In genomic region chr11:103780152-103780551, GRCm38 (mm10) we compare ENCODE assay signal across 26 mouse cellular contexts. TPM values are rescaled to one million over a fixed set of nuclear protein-coding genes. Genes with fewer than 3 reads are reported as not detected.
DNase-seq lines count a peak whose midpoint lies in the region; ATAC-seq lines count a peak whose summit lies in the region.
"Had no signal": no experiment of that assay in that cellular context is flagged by ENCODE, and none has a peak within 500 bp of the region (broad histone marks: within the 10 kb centered on the region; RNA-seq: fewer than 3 reads in every experiment).

No protein-coding gene starts in this region.

- no peak for DNase-seq in kidney, adult 18-20 months
- peak; percentile 15 for DNase-seq in urinary bladder, postnatal 14 days (ENCODE audit: low spot score)
- no peak for DNase-seq in urinary bladder, postnatal 10 days (ENCODE audit: low spot score)
- DNase-seq in adrenal gland, postnatal 25 days = peak; percentile 55
- no peak for DNase-seq in thymus, postnatal 10 days (ENCODE audit: low spot score in 2 of 2)
- DNase-seq: B cell, adult 2 months; cerebellum, adult 9-11 months; gastrocnemius, postnatal 14 days; heart, adult 2 months; heart, postnatal 4 days; kidney, postnatal 14 days; layer of hippocampus, adult 9-11 months; lung, adult 2 months; right cerebral cortex, postnatal 25 days; thymus, adult 2 months had no signal

- no peak overlapping the region for H3K4me2 ChIP-seq in kidney, embryonic 15.5 days
- H3K4me2 ChIP-seq: embryonic facial prominence, embryonic 12.5 days; hindbrain, embryonic 15.5 days; intestine, embryonic 15.5 days; liver, embryonic 12.5 days had no signal

- peaks cover 48% of the 10 kb centered on the region for H3K27me3 ChIP-seq in kidney, embryonic 15.5 days

- no peak overlapping the region for H3K27ac ChIP-seq in kidney, embryonic 15.5 days
- H3K27ac ChIP-seq: embryonic facial prominence, embryonic 12.5 days; heart, adult 2 months; hindbrain, embryonic 15.5 days; intestine, embryonic 15.5 days; left cerebral cortex, adult 2 months; liver, embryonic 12.5 days had no signal

- no peak overlapping the region for H3K9ac ChIP-seq in kidney, embryonic 15.5 days
- H3K9ac ChIP-seq: embryonic facial prominence, embryonic 12.5 days; hindbrain, embryonic 15.5 days; intestine, embryonic 15.5 days; liver, embryonic 12.5 days had no signal

- H3K4me3 ChIP-seq in kidney, embryonic 15.5 days (replicated peaks) = no peak overlapping the region
- H3K4me3 ChIP-seq: embryonic facial prominence, embryonic 12.5 days; heart, adult 2 months; hindbrain, embryonic 15.5 days; intestine, embryonic 15.5 days; left cerebral cortex, adult 2 months; liver, embryonic 12.5 days; megakaryocyte, embryonic 14.5 days had no signal

- no peaks in the 10 kb centered on the region for H3K36me3 ChIP-seq in kidney, embryonic 15.5 days
- H3K36me3 ChIP-seq: embryonic facial prominence, embryonic 12.5 days; hindbrain, embryonic 15.5 days; intestine, embryonic 15.5 days; liver, embryonic 12.5 days had no signal

- peak; percentile 40; the same call in 1 of the 2 replicates for ATAC-seq in kidney, embryonic 15.5 days (replicated peaks; ENCODE audit: low FRiP score)
- ATAC-seq in erythroblast, adult 5-6 weeks (replicated peaks; ENCODE audit: low FRiP score, poor library complexity, severe bottlenecking) = no peak
- ATAC-seq: forebrain, embryonic 14.5 days; intestine, embryonic 15.5 days; liver, embryonic 12.5 days; midbrain, embryonic 16.5 days had no signal

- 21% methylated on average over 9 of the region's 9 CpGs for WGBS in kidney, embryonic 15.5 days

- no peaks in the 10 kb centered on the region for H3K9me3 ChIP-seq in kidney, embryonic 15.5 days (replicated peaks)
- H3K9me3 ChIP-seq: embryonic facial prominence, embryonic 12.5 days; hindbrain, embryonic 15.5 days; intestine, embryonic 15.5 days; liver, embryonic 12.5 days; megakaryocyte, embryonic 14.5 days had no signal

- peaks cover 9% of the 10 kb centered on the region for H3K4me1 ChIP-seq in kidney, embryonic 15.5 days
- H3K4me1 ChIP-seq: embryonic facial prominence, embryonic 12.5 days; liver, embryonic 12.5 days; megakaryocyte, embryonic 14.5 days had no signal

RNA-seq across cellular contexts. Expression of gene Wnt3, which starts 6.2 kb away (rescaled TPM):
- 0.19 and 0.21 TPM in 2 replicates for polyA plus RNA-seq in kidney, embryonic 15.5 days (2015; fragmentation: Nextera tagmentation; extraction: Ambion mirVana)
- total RNA-seq in adrenal gland, postnatal 25 days (2021) = 0.15 TPM in 1 of 2 replicates, not detected in the other
- not detected in 2 replicates for total RNA-seq in erythroblast, adult 5-6 weeks (2015; ENCODE audit: low replicate concordance)
- not detected in 2 replicates for total RNA-seq in erythroblast, adult 5-6 weeks (2017; ENCODE audit: low replicate concordance)
- total RNA-seq: heart, adult 2 months; heart, postnatal 4 days had no signal
- polyA plus RNA-seq: heart, adult 2 months; heart, embryonic 14.5 days had no signal

RNA-seq across cellular contexts. Expression of gene Wnt9b, which starts 30.5 kb away (rescaled TPM):
- 7.2 and 7.7 TPM in 2 replicates for polyA plus RNA-seq in kidney, embryonic 15.5 days (2015; fragmentation: Nextera tagmentation; extraction: Ambion mirVana)
- total RNA-seq in adrenal gland, postnatal 25 days (2021) = 0.12 TPM in 1 of 2 replicates, not detected in the other
- total RNA-seq in erythroblast, adult 5-6 weeks (2015; ENCODE audit: low replicate concordance) = not detected in 2 replicates
- total RNA-seq in erythroblast, adult 5-6 weeks (2017; ENCODE audit: low replicate concordance) = not detected in 2 replicates
- polyA plus RNA-seq: liver, embryonic 12.5 days had no signal

Comparison
In these comparisons a context has a peak if more than half of its experiments do, and no peak if none do; other contexts are left out.
1. DNase-seq: peak in urinary bladder, postnatal 14 days (single experiment) and adrenal gland, postnatal 25 days (single experiment); none in kidney, adult 18-20 months (single experiment), urinary bladder, postnatal 10 days (single experiment) and thymus, postnatal 10 days (0 of 2).